Mouse (Mus musculus) hindbrain, embryonic 11.5 days (tissue): Measurements from ENCODE around the gene Zpbp. TPM values are rescaled to one million over a fixed set of nuclear protein-coding genes. Genes with fewer than 3 reads are reported as not detected.

Source experiments
- ATAC-seq: fragments of 200-750 bp; cut with Nextera tagmentation; 2 replicates; pipeline ENCODE4 v1.8.0; 2017; ENCODE audit warnings: mild to moderate bottlenecking, moderate TSS enrichment, moderate library complexity; ENCODE audit not compliant: low FRiP score
- DNase-seq: peaks from one replicate; pipeline ENCODE4 v3.0.0-alpha.2; 2015; ENCODE audit warnings: low spot score
- H3K27ac ChIP-seq: fragments of 300-500 bp; sonication (generic); 2 replicates; pipeline ENCODE4 v1.5.1; 2014; ENCODE audit warnings: mild to moderate bottlenecking, low read depth, low read length
- H3K27me3 ChIP-seq: fragments of 300-500 bp; sonication (generic); 2 replicates; pipeline ENCODE4 v1.6.1; 2014; ENCODE audit warnings: mild to moderate bottlenecking, low read length, moderate library complexity, mixed read lengths; ENCODE audit not compliant: control insufficient read depth, insufficient read depth
- H3K36me3 ChIP-seq: fragments of 300-500 bp; sonication (generic); 2 replicates; pipeline ENCODE4 v1.6.1; 2014; ENCODE audit warnings: mild to moderate bottlenecking, low read length, moderate library complexity, mixed read lengths; ENCODE audit not compliant: control insufficient read depth, insufficient read depth
- H3K4me1 ChIP-seq: fragments of 300-500 bp; sonication (generic); replicated peaks from 2 replicates; pipeline ENCODE4 v1.6.1; 2014; ENCODE audit warnings: low read length, mixed read lengths; ENCODE audit not compliant: control insufficient read depth, insufficient read depth
- H3K4me2 ChIP-seq: fragments of 300-500 bp; sonication (generic); replicated peaks from 2 replicates; pipeline ENCODE4 v1.6.1; 2014; ENCODE audit warnings: mild to moderate bottlenecking, low read depth, low read length
- H3K4me3 ChIP-seq: fragments of 300-500 bp; sonication (generic); 2 replicates; pipeline ENCODE4 v1.5.1; 2014; ENCODE audit warnings: low read depth, low read length
- H3K9ac ChIP-seq: fragments of 300-500 bp; sonication (generic); 2 replicates; pipeline ENCODE4 v1.6.1; 2014; ENCODE audit warnings: low read depth, low read length
- H3K9me3 ChIP-seq: fragments of 300-500 bp; sonication (generic); 2 replicates; pipeline ENCODE4 v1.6.1; 2016; ENCODE audit warnings: low read length; ENCODE audit not compliant: control insufficient read depth
- WGBS: fragments of 180-500 bp; shearing (Covaris S2); extraction: QIAGEN DNeasy Blood & Tissue Kit; methylation state at CpG from one replicate; pipeline ENCODE4 v1.1.7; 2014; 5-methylcytosine and 5-hydroxymethylcytosine counted together
- polyA plus RNA-seq: library from polyadenylated mRNA; unstranded; fragments of >200 nt; fragmentation: Nextera tagmentation; extraction: Ambion mirVana; gene quantifications from 2 replicates; pipeline ENCODE4 v1.2.1, GENCODE M21; 2014

Gene Zpbp
- polyA plus RNA-seq, 1 experiment from 2014 or later, result 0.73 TPM

- no peaks in the 10 kb centered on the region for H3K9me3 ChIP-seq
- H3K4me2 ChIP-seq, result no peak overlapping the region
- no peaks in the 10 kb centered on the region for H3K27me3 ChIP-seq
- no peak overlapping the region for H3K4me3 ChIP-seq
- no peaks in the 10 kb centered on the region for H3K4me1 ChIP-seq
- ATAC-seq (peak; percentile 43; the same call in 1 of the 2 replicates), DNase-seq (peak; percentile 27)
- H3K27ac ChIP-seq, result no peak overlapping the region
- H3K36me3 ChIP-seq, result no peaks in the 10 kb centered on the region
- no peak overlapping the region for H3K9ac ChIP-seq
- WGBS, result 41% methylated on average over 2 of the region's 2 CpGs
Measured at GRCm38 (mm10) chr11:11455037-11455436, 7.2 kb downstream of the Zpbp start.

- no peak overlapping the region for H3K4me3 ChIP-seq
- H3K4me1 ChIP-seq, result no peaks in the 10 kb centered on the region
- DNase-seq (no peak), ATAC-seq (no peak)
- no peaks in the 10 kb centered on the region for H3K27me3 ChIP-seq
- 79% methylated on average over 2 of the region's 2 CpGs for WGBS
- H3K36me3 ChIP-seq, result no peaks in the 10 kb centered on the region
- H3K27ac ChIP-seq, result no peak overlapping the region
- H3K4me2 ChIP-seq, result no peak overlapping the region
- no peaks in the 10 kb centered on the region for H3K9me3 ChIP-seq
- no peak overlapping the region for H3K9ac ChIP-seq
Measured at GRCm38 (mm10) chr11:11417356-11417755, 44.9 kb downstream of the Zpbp start.

GRCm38 (mm10) chr11:11414188-11414587 lies 48.0 kb downstream of the Zpbp start:
- Histone ChIP-seq H3K27me3 (no peaks in the 10 kb centered on the region), H3K4me1 (no peaks in the 10 kb centered on the region), H3K9me3 (no peaks in the 10 kb centered on the region), H3K27ac (no peak overlapping the region), H3K9ac (no peak overlapping the region), H3K4me2 (no peak overlapping the region), H3K4me3 (no peak overlapping the region), H3K36me3 (no peaks in the 10 kb centered on the region)
- no peak for ATAC-seq
- 91% methylated on average over 5 of the region's 5 CpGs for WGBS
- DNase-seq, result no peak

- 82% methylated on average over 5 of the region's 5 CpGs for WGBS
- Histone ChIP-seq H3K4me2 (no peak overlapping the region), H3K27me3 (no peaks in the 10 kb centered on the region), H3K4me3 (no peak overlapping the region), H3K9ac (no peak overlapping the region), H3K36me3 (no peaks in the 10 kb centered on the region), H3K27ac (no peak overlapping the region), H3K9me3 (no peaks in the 10 kb centered on the region), H3K4me1 (no peaks in the 10 kb centered on the region)
- no peak for ATAC-seq
- DNase-seq, result no peak
Measured at GRCm38 (mm10) chr11:11394686-11395085, 67.5 kb downstream of the Zpbp start.

- H3K4me3 ChIP-seq, result no peak overlapping the region
- H3K4me2 ChIP-seq, result no peak overlapping the region
- no peaks in the 10 kb centered on the region for H3K9me3 ChIP-seq
- H3K9ac ChIP-seq, result no peak overlapping the region
- 94% methylated on average over 10 of the region's 10 CpGs for WGBS
- DNase-seq (no peak), ATAC-seq (0 out of 2 replicates have a peak, but pooled peaks have one; percentile 33)
- H3K27ac ChIP-seq, result no peak overlapping the region
- H3K36me3 ChIP-seq, result no peaks in the 10 kb centered on the region
- H3K27me3 ChIP-seq, result no peaks in the 10 kb centered on the region
- H3K4me1 ChIP-seq, result no peaks in the 10 kb centered on the region
Measured at GRCm38 (mm10) chr11:11393164-11393563, 69.0 kb downstream of the Zpbp start.

- H3K27me3 ChIP-seq, result no peaks in the 10 kb centered on the region
- 89% methylated on average over 5 of the region's 5 CpGs for WGBS
Measured at GRCm38 (mm10) chr11:11371305-11371704, 90.9 kb downstream of the Zpbp start.

GRCm38 (mm10) chr11:11283512-11283911 lies 178.7 kb downstream of the Zpbp start:
- no peaks in the 10 kb centered on the region for H3K9me3 ChIP-seq
- ATAC-seq, result no peak
- no peak for DNase-seq
- no peaks in the 10 kb centered on the region for H3K4me1 ChIP-seq
- H3K9ac ChIP-seq, result no peak overlapping the region
- H3K27me3 ChIP-seq, result no peaks in the 10 kb centered on the region
- no peaks in the 10 kb centered on the region for H3K36me3 ChIP-seq
- 77% methylated on average over 3 of the region's 3 CpGs for WGBS
- no peak overlapping the region for H3K4me2 ChIP-seq
- no peak overlapping the region for H3K27ac ChIP-seq
- H3K4me3 ChIP-seq, result no peak overlapping the region

More at GRCm38 (mm10) chr11:11371305-11371704, 90.9 kb downstream of the Zpbp start:
- DNase-seq, result no peak
- Histone ChIP-seq H3K9me3 (no peaks in the 10 kb centered on the region), H3K4me3 (no peak overlapping the region), H3K27ac (no peak overlapping the region), H3K9ac (no peak overlapping the region), H3K4me1 (no peaks in the 10 kb centered on the region), H3K4me2 (no peak overlapping the region), H3K36me3 (no peaks in the 10 kb centered on the region)
- no peak for ATAC-seq

GRCm38 (mm10) chr11:11280128-11280527 lies 182.1 kb downstream of the Zpbp start:
- Histone ChIP-seq H3K9me3 (no peaks in the 10 kb centered on the region), H3K27me3 (no peaks in the 10 kb centered on the region), H3K4me1 (no peaks in the 10 kb centered on the region), H3K4me3 (no peak overlapping the region), H3K27ac (no peak overlapping the region), H3K4me2 (no peak overlapping the region), H3K9ac (no peak overlapping the region), H3K36me3 (no peaks in the 10 kb centered on the region)
- ATAC-seq, result no peak
- DNase-seq, result no peak

GRCm38 (mm10) chr11:11257348-11257747 lies 204.9 kb downstream of the Zpbp start:
- Histone ChIP-seq H3K9me3 (no peaks in the 10 kb centered on the region), H3K9ac (no peak overlapping the region), H3K36me3 (no peaks in the 10 kb centered on the region), H3K4me2 (no peak overlapping the region), H3K4me3 (no peak overlapping the region), H3K4me1 (no peaks in the 10 kb centered on the region), H3K27ac (no peak overlapping the region), H3K27me3 (no peaks in the 10 kb centered on the region)
- DNase-seq (no peak), ATAC-seq (no peak)
- WGBS, result 95% methylated on average over 1 of the region's 1 CpGs
